Mouse (Mus musculus) MEL (cell line): ENCODE measurements around the gene Gm49325. TPM values are rescaled to one million over a fixed set of nuclear protein-coding genes. Genes with fewer than 3 reads are reported as not detected.

Experiments used
- DNase-seq: peaks from one replicate; pipeline ENCODE4 v3.0.0; 2011; ENCODE audit warnings: low read depth, low spot score
- H3K27ac ChIP-seq: 2 replicates; pipeline ENCODE4 v1.5.1; 2012; ENCODE audit warnings: low read depth, mild to moderate bottlenecking, control low read depth, low read length, moderate library complexity; ENCODE audit not compliant: control insufficient read depth
- H3K27me3 ChIP-seq, 2 experiments: fragments of 150-350 bp in 1 of 2; sonication (generic) in 1 of 2; 2 replicates each; pipeline ENCODE4 v1.6.1; 2012; ENCODE audit warnings: low read length in 2 of 2, mild to moderate bottlenecking in 2 of 2, improper control_type of control experiment in 1 of 2, moderate library complexity in 1 of 2; ENCODE audit not compliant: insufficient read depth in 2 of 2, control insufficient read depth in 1 of 2
- H3K36me3 ChIP-seq, 2 experiments: 2 replicates each; pipeline ENCODE4 v1.6.1; 2012 to 2014; ENCODE audit warnings: low read length in 2 of 2, improper control_type of control experiment in 1 of 2, inconsistent platforms in 1 of 2, mild to moderate bottlenecking in 1 of 2; ENCODE audit not compliant: insufficient read depth in 2 of 2, control insufficient read depth in 1 of 2
- H3K4me1 ChIP-seq, 2 experiments: fragments of 150-350 bp in 1 of 2; sonication (generic) in 1 of 2; 2 replicates each; pipeline ENCODE4 v1.6.1; 2012; ENCODE audit warnings: low read length in 2 of 2, improper control_type of control experiment in 1 of 2, mild to moderate bottlenecking in 1 of 2; ENCODE audit not compliant: insufficient read depth in 2 of 2, control insufficient read depth in 1 of 2
- H3K4me3 ChIP-seq, 2 experiments: fragments of 150-350 bp in 1 of 2; sonication (generic) in 1 of 2; 2 replicates each; pipeline ENCODE4 v1.5.1; 2012; ENCODE audit warnings: low read depth in 2 of 2, low read length in 2 of 2, mild to moderate bottlenecking in 2 of 2, moderate library complexity in 2 of 2, control low read depth in 1 of 2, improper control_type of control experiment in 1 of 2; ENCODE audit not compliant: control insufficient read depth in 1 of 2, insufficient read depth in 1 of 2
- H3K79me2 ChIP-seq: 2 replicates; pipeline ENCODE4 v1.6.1; 2012; ENCODE audit warnings: mild to moderate bottlenecking, low read length, moderate library complexity; ENCODE audit not compliant: control insufficient read depth, poor library complexity, insufficient read depth
- H3K9ac ChIP-seq: 2 replicates; pipeline ENCODE4 v1.6.1; 2012; ENCODE audit warnings: low read depth, mild to moderate bottlenecking, control low read depth, low read length, moderate library complexity; ENCODE audit not compliant: control insufficient read depth, poor library complexity, severe bottlenecking
- H3K9me3 ChIP-seq: fragments of 150-350 bp; sonication (generic); replicated peaks from 2 replicates; pipeline ENCODE4 v1.6.1; 2012; ENCODE audit warnings: mild to moderate bottlenecking, low read length, improper control_type of control experiment, moderate library complexity; ENCODE audit not compliant: insufficient read depth
- BHLHE40 ChIP-seq: IDR thresholded peaks from 2 replicates; pipeline ENCODE4 v1.6.1; 2012; ENCODE audit warnings: low read depth, mild to moderate bottlenecking, inconsistent platforms, low read length, improper control_type of control experiment, borderline replicate concordance
- CHD1 ChIP-seq: IDR thresholded peaks from 2 replicates; pipeline ENCODE4 v1.6.1; 2012; ENCODE audit warnings: low read depth, mild to moderate bottlenecking, inconsistent platforms, low read length, improper control_type of control experiment
- CTCF ChIP-seq, 3 experiments: IDR thresholded peaks in 2 of 3; conservative IDR thresholded peaks in 1 of 3; 2 replicates each; pipeline ENCODE4 v1.5.1; 2011 to 2012; ENCODE audit warnings: low read length in 3 of 3, low read depth in 2 of 3, mild to moderate bottlenecking in 2 of 3, improper control_type of control experiment in 1 of 3, inconsistent platforms in 1 of 3, mixed read lengths in 1 of 3, moderate library complexity in 1 of 3; ENCODE audit not compliant: control insufficient read depth in 1 of 3, insufficient read depth in 1 of 3, poor library complexity in 1 of 3, severe bottlenecking in 1 of 3
- E2F4 ChIP-seq: IDR thresholded peaks from 2 replicates; pipeline ENCODE4 v1.6.1; 2011; ENCODE audit warnings: low read depth, low read length, improper control_type of control experiment, borderline replicate concordance
- ELF1 ChIP-seq: IDR thresholded peaks from 2 replicates; pipeline ENCODE4 v1.6.1; 2014; ENCODE audit warnings: low read depth, mild to moderate bottlenecking, inconsistent platforms, low read length, improper control_type of control experiment, moderate library complexity
- EP300 ChIP-seq, 2 experiments: IDR thresholded peaks; 2 replicates each; pipeline ENCODE4 v1.6.1; 2011; ENCODE audit warnings: improper control_type of control experiment in 2 of 2, low read length in 2 of 2, low read depth in 1 of 2, mild to moderate bottlenecking in 1 of 2
- GABPA ChIP-seq: IDR thresholded peaks from 2 replicates; pipeline ENCODE4 v1.6.1; 2012; ENCODE audit warnings: low read depth, mild to moderate bottlenecking, inconsistent platforms, low read length, improper control_type of control experiment, moderate library complexity
- MAX ChIP-seq: IDR thresholded peaks from 2 replicates; pipeline ENCODE4 v1.6.1; 2011; ENCODE audit warnings: low read length, improper control_type of control experiment
- MAZ ChIP-seq: IDR thresholded peaks from 2 replicates; pipeline ENCODE4 v1.6.1; 2012; ENCODE audit warnings: low read depth, mild to moderate bottlenecking, inconsistent platforms, low read length, improper control_type of control experiment
- MEF2A ChIP-seq: IDR thresholded peaks from 2 replicates; pipeline ENCODE4 v1.6.1; 2014; ENCODE audit warnings: low read depth, mild to moderate bottlenecking, inconsistent platforms, low read length, improper control_type of control experiment; ENCODE audit not compliant: poor library complexity, insufficient replicate concordance, severe bottlenecking; ENCODE audit errors: extremely low read depth
- MYB ChIP-seq: IDR thresholded peaks from 2 replicates; pipeline ENCODE4 v1.6.1; 2011; ENCODE audit warnings: mild to moderate bottlenecking, low read depth, low read length, improper control_type of control experiment
- MYC ChIP-seq: IDR thresholded peaks from 2 replicates; pipeline ENCODE4 v1.6.1; 2011; ENCODE audit warnings: low read depth, mild to moderate bottlenecking, low read length, improper control_type of control experiment, moderate library complexity
- NELFE ChIP-seq: IDR thresholded peaks from 2 replicates; pipeline ENCODE4 v1.6.1; 2011; ENCODE audit warnings: low read depth, low read length, improper control_type of control experiment
- NRF1 ChIP-seq: IDR thresholded peaks from 2 replicates; pipeline ENCODE4 v1.6.1; 2014; ENCODE audit warnings: low read depth, mild to moderate bottlenecking, inconsistent platforms, low read length, improper control_type of control experiment, moderate library complexity; ENCODE audit not compliant: poor library complexity, insufficient read depth, severe bottlenecking
- POLR2A ChIP-seq, 2 experiments: IDR thresholded peaks; 2 replicates each; pipeline ENCODE4 v1.6.1; 2011 to 2012; ENCODE audit warnings: low read length in 2 of 2, mild to moderate bottlenecking in 2 of 2, control low read depth in 1 of 2, improper control_type of control experiment in 1 of 2, low read depth in 1 of 2, moderate library complexity in 1 of 2; ENCODE audit not compliant: control insufficient read depth in 1 of 2, insufficient read depth in 1 of 2, poor library complexity in 1 of 2
- POLR2AphosphoS2 ChIP-seq: IDR thresholded peaks from 2 replicates; pipeline ENCODE4 v1.6.1; 2011; ENCODE audit warnings: low read length, improper control_type of control experiment
- POLR2AphosphoS5 ChIP-seq: IDR thresholded peaks from 2 replicates; pipeline ENCODE4 v1.6.1; 2012; ENCODE audit warnings: low read depth, borderline replicate concordance, mild to moderate bottlenecking, inconsistent platforms, low read length, moderate library complexity, mixed read lengths
- SIN3A ChIP-seq: IDR thresholded peaks from 2 replicates; pipeline ENCODE4 v1.6.1; 2012; ENCODE audit warnings: low read length, improper control_type of control experiment, inconsistent platforms
- SMC3 ChIP-seq: IDR thresholded peaks from 2 replicates; pipeline ENCODE4 v1.6.1; 2011; ENCODE audit warnings: low read depth, low read length, improper control_type of control experiment
- TCF12 ChIP-seq: IDR thresholded peaks from 2 replicates; pipeline ENCODE4 v1.6.1; 2014; ENCODE audit warnings: low read depth, mild to moderate bottlenecking, inconsistent platforms, low read length, improper control_type of control experiment, moderate library complexity
- UBTF ChIP-seq: IDR thresholded peaks from 2 replicates; pipeline ENCODE4 v1.6.1; 2012; ENCODE audit warnings: low read depth, mild to moderate bottlenecking, inconsistent platforms, low read length, improper control_type of control experiment, moderate library complexity, borderline replicate concordance; ENCODE audit not compliant: insufficient read depth
- USF1 ChIP-seq: IDR thresholded peaks from 2 replicates; pipeline ENCODE4 v1.6.1; 2014; ENCODE audit warnings: low read depth, mild to moderate bottlenecking, inconsistent platforms, low read length, improper control_type of control experiment, moderate library complexity
- ZC3H11A ChIP-seq: IDR thresholded peaks from 2 replicates; pipeline ENCODE4 v1.6.1; 2012; ENCODE audit warnings: low read depth, mild to moderate bottlenecking, inconsistent platforms, low read length, improper control_type of control experiment
- ZMIZ1 ChIP-seq: IDR thresholded peaks from 2 replicates; pipeline ENCODE4 v1.6.1; 2012; ENCODE audit warnings: low read depth, mild to moderate bottlenecking, inconsistent platforms, low read length, improper control_type of control experiment, moderate library complexity
- ZNF384 ChIP-seq: IDR thresholded peaks from 2 replicates; pipeline ENCODE4 v1.6.1; 2012; ENCODE audit warnings: low read depth, mild to moderate bottlenecking, inconsistent platforms, low read length, improper control_type of control experiment
- polyA plus RNA-seq, 2 experiments: library from polyadenylated mRNA; stranded (reverse) in 1 of 2; unstranded in 1 of 2; fragments of >175 nt in 1 of 2; fragments of >200 nt in 1 of 2; gene quantifications; 2 replicates each; pipeline versions ENCODE4 v1.2.1 to v1.2.4; 2012; ENCODE audit warnings: low replicate concordance in 2 of 2, low read depth in 1 of 2; ENCODE audit not compliant: insufficient read length in 2 of 2, insufficient read depth in 1 of 2, missing spikeins in 1 of 2
- total RNA-seq: library from RNA; depleted of rRNA; stranded (reverse); fragments of 300-350 nt; gene quantifications from 2 replicates; pipeline ENCODE4 v1.2.3, GENCODE M21; 2012

Gm49325 gene
- total and polyA plus RNA-seq, 3 experiments, result 1.0 to 3.7 TPM; not detected in 1

- H3K79me2 ChIP-seq, result peaks cover 70% of the 10 kb centered on the region
- no peak overlapping the region for H3K9ac ChIP-seq
- no peak for TF ChIP-seq UBTF
- TF ChIP-seq POLR2AphosphoS5, result no peak
- no peak for TF ChIP-seq ELF1
- no peak for TF ChIP-seq NRF1
- TF ChIP-seq E2F4, result no peak
- no peaks in the 10 kb centered on the region for H3K27me3 ChIP-seq
- no peak overlapping the region for H3K4me3 ChIP-seq
- DNase-seq, result no peak
- no peaks in the 10 kb centered on the region for H3K9me3 ChIP-seq
- H3K4me1 ChIP-seq, result peaks cover 2 to 6% of the 10 kb centered on the region in 2 experiments
- H3K36me3 ChIP-seq, result peaks cover 2 to 10% of the 10 kb centered on the region in 2 experiments
- H3K27ac ChIP-seq, result no peak overlapping the region
Observed at GRCm38 (mm10) chr10:77626036-77626435, 20.0 kb downstream of the Gm49325 start.

GRCm38 (mm10) chr10:77626591-77626990 is 20.6 kb downstream of the Gm49325 start:
- TF ChIP-seq BHLHE40 (no peak), ELF1 (no peak), POLR2A (IDR thresholded peaks at IDR 0.05; ENCODE audit: control insufficient read depth in 1 of 2, insufficient read depth in 1 of 2, low read depth in 1 of 2, low read length in 2 of 2, poor library complexity in 1 of 2) (no peak), NRF1 (no peak), MYB (no peak), POLR2AphosphoS2 (no peak), EP300 (IDR thresholded peaks at IDR 0.05; ENCODE audit: low read depth in 1 of 2, low read length in 2 of 2) (no peak), SIN3A (no peak)
- TF ChIP-seq, all 39 proteins: peak for 0
- no peaks in the 10 kb centered on the region for H3K9me3 ChIP-seq
- H3K27me3 ChIP-seq, result no peaks in the 10 kb centered on the region
- peaks cover 5 to 10% of the 10 kb centered on the region in 2 experiments for H3K36me3 ChIP-seq
- H3K4me1 ChIP-seq, result peaks cover 1 to 6% of the 10 kb centered on the region in 2 experiments
- H3K79me2 ChIP-seq, result peaks cover 70% of the 10 kb centered on the region
- H3K27ac ChIP-seq, result peak overlapping the region; percentile 11; the same call in 1 of the 2 replicates
- no peak overlapping the region for H3K4me3 ChIP-seq
- no peak overlapping the region for H3K9ac ChIP-seq
- no peak for DNase-seq

GRCm38 (mm10) chr10:77627497-77627896 is 21.5 kb downstream of the Gm49325 start:
- peak; percentile 91 for DNase-seq
- H3K4me3 ChIP-seq, result no peak overlapping the region
- no peaks in the 10 kb centered on the region for H3K27me3 ChIP-seq
- no peak overlapping the region for H3K27ac ChIP-seq
- no peak overlapping the region for H3K9ac ChIP-seq
- no peaks in the 10 kb centered on the region for H3K9me3 ChIP-seq
- H3K4me1 ChIP-seq, result peaks cover 0 to 6% of the 10 kb centered on the region in 2 experiments
- H3K36me3 ChIP-seq, result peaks cover 7 to 10% of the 10 kb centered on the region in 2 experiments
- H3K79me2 ChIP-seq, result peaks cover 64% of the 10 kb centered on the region
- TF ChIP-seq UBTF, result no peak
- no peak for TF ChIP-seq ZMIZ1
- no peak for TF ChIP-seq NELFE
- TF ChIP-seq MAX, result no peak
- no peak for TF ChIP-seq GABPA
- TF ChIP-seq SMC3, result peak; percentile 73
- no peak for TF ChIP-seq POLR2AphosphoS5
- peak; percentile 71; the same call in 1 of the 2 replicates for TF ChIP-seq MYC
- TF ChIP-seq MAZ, result no peak
- no peak for TF ChIP-seq ZNF384
- TF ChIP-seq USF1, result no peak
- TF ChIP-seq CHD1, result no peak
- TF ChIP-seq BHLHE40, result no peak
- TF ChIP-seq POLR2A (IDR thresholded peaks at IDR 0.05; ENCODE audit: control insufficient read depth in 1 of 2, insufficient read depth in 1 of 2, low read depth in 1 of 2, low read length in 2 of 2, poor library complexity in 1 of 2), result no peak
- TF ChIP-seq ZC3H11A, result peak; percentile 56
- TF ChIP-seq MEF2A, result no peak
- peak; percentile 89 to 98 (median 97) for TF ChIP-seq CTCF (IDR thresholded peaks at IDR 0.05 in 2 of 3, conservative IDR thresholded peaks at IDR 0.05 in 1 of 3; ENCODE audit: control insufficient read depth in 1 of 3, insufficient read depth in 1 of 3, low read depth in 2 of 3, low read length in 3 of 3, poor library complexity in 1 of 3, severe bottlenecking in 1 of 3)
- TF ChIP-seq TCF12, result no peak
